Mouse (Mus musculus): Measurements from ENCODE around the gene Grm4. TPM values are rescaled to one million over a fixed set of nuclear protein-coding genes. Genes with fewer than 3 reads are reported as not detected.

Grm4 gene
- total and polyA plus RNA-seq, 3 experiments, result not detected

DNA sequence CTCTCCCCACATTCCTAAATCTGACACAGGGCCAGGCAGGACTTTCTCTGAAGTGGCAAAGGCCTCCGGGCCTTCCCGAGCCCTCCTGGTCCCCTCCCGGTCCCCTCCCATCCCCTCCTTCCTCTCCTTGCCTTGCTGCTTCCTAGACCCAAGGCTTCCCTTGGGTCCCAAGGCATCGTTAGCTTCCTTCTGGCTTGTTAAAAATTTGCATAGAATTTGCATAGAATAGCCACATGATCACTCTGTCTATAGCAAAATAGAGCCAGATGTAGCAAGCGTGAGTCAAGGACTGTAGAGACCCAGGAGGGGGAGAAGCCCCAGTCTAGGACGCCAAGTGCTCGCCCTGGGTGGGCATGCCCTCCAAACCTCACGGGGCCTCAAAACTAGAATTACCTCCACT is 55.3 kb downstream of the Grm4 start:
- dilution Hi-C loops (cut with MboI; ENCODE audit: extremely low pct_ligation_motif_present, extremely low pct_unique_long_range_greater_than_20kb, low sequenced_read_pairs) (no loop called here), in situ Hi-C loops (cut with MboI; ENCODE audit: low pct_ligation_motif_present, low pct_unique_long_range_greater_than_20kb, low sequenced_read_pairs) (no loop called here)
- DNase-seq (ENCODE audit: extremely low read depth), result no peak
- peaks cover 60% of the 10 kb centered on the region for H3K27me3 ChIP-seq (replicated peaks)
- TF ChIP-seq MXI1 (IDR thresholded peaks at IDR 0.05; ENCODE audit: low read depth, low read length), result no peak
- TF ChIP-seq ETS1 (conservative IDR thresholded peaks at IDR 0.05; ENCODE audit: low read depth, low read length), result no peak
- H3K9ac ChIP-seq (ENCODE audit: insufficient read depth, low read depth), result no peak overlapping the region
- no peaks in the 10 kb centered on the region for H3K36me3 ChIP-seq (replicated peaks in 1 of 2; ENCODE audit: control insufficient read depth in 1 of 2, insufficient read depth in 1 of 2, low read length in 1 of 2)
- H3K4me2 ChIP-seq (ENCODE audit: insufficient read depth, low read depth, poor library complexity, severe bottlenecking), result no peak overlapping the region
- H3K27ac ChIP-seq (ENCODE audit: insufficient read depth, low read depth), result no peak overlapping the region
- H3K4me3 ChIP-seq (replicated peaks in 1 of 3; ENCODE audit: low read depth in 2 of 3, low read length in 2 of 3, poor library complexity in 1 of 3), result no peak overlapping the region
- no peaks in the 10 kb centered on the region for H3K9me3 ChIP-seq (replicated peaks; ENCODE audit: low read length)
- H3K4me1 ChIP-seq (ENCODE audit: control insufficient read depth in 1 of 2, insufficient read depth in 2 of 2), result peaks cover 0 to 11% of the 10 kb centered on the region in 2 experiments; a peak in 2 of 4 replicates
- H3K79me2 ChIP-seq (replicated peaks; ENCODE audit: control insufficient read depth, extremely low read depth, insufficient read depth, poor library complexity, severe bottlenecking), result no peaks in the 10 kb centered on the region

DNA sequence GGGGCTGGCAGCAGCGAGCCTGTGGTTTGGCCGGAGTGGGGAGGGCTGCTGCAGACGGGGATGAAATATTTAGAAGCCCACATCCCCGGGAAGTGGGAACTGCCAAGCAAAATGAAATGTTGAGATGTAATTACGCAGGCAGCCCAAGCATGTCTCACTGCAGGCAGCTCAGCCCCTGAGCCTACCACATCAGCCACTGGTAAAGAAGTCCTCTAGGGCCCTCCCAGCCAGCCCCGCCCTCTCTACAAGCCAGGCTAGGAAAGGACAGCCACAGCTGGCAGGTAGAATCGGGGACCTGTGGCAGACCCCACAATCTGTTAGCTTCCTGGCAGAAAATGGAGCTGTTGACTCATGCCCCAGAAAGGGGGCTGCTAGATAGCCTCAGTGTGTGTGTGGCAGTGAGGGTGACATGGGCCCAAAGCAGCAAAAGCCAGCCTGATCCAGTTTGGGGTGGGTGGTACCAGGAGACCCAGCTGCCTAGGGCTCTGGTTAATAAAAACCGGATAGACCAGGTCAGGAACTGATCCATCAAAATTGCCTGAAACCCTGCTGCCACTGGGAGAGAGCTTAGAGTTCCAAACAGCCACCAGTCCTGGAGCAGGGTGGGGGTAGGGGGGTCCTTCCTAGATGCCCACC is 56.8 kb downstream of the Grm4 start:
- peaks cover 66% of the 10 kb centered on the region for H3K27me3 ChIP-seq (replicated peaks)
- TF ChIP-seq PAX5 (IDR thresholded peaks at IDR 0.05; ENCODE audit: low read length), result no peak
- no peaks in the 10 kb centered on the region for H3K79me2 ChIP-seq (replicated peaks; ENCODE audit: control insufficient read depth, extremely low read depth, insufficient read depth, poor library complexity, severe bottlenecking)
- H3K9ac ChIP-seq (ENCODE audit: insufficient read depth, low read depth), result no peak overlapping the region
- dilution Hi-C loops (cut with MboI; ENCODE audit: extremely low pct_ligation_motif_present, extremely low pct_unique_long_range_greater_than_20kb, low sequenced_read_pairs) (no loop called here), in situ Hi-C loops (cut with MboI; ENCODE audit: low pct_ligation_motif_present, low pct_unique_long_range_greater_than_20kb, low sequenced_read_pairs) (no loop called here)
- no peaks in the 10 kb centered on the region for H3K9me3 ChIP-seq (replicated peaks; ENCODE audit: low read length)
- H3K27ac ChIP-seq (ENCODE audit: insufficient read depth, low read depth), result no peak overlapping the region
- H3K4me1 ChIP-seq (ENCODE audit: control insufficient read depth in 1 of 2, insufficient read depth in 2 of 2), result peaks cover 0 to 11% of the 10 kb centered on the region in 2 experiments; a peak in 2 of 4 replicates
- no peak overlapping the region for H3K4me3 ChIP-seq (replicated peaks in 1 of 3; ENCODE audit: low read depth in 2 of 3, low read length in 2 of 3, poor library complexity in 1 of 3)
- DNase-seq (ENCODE audit: extremely low read depth), result no peak
- no peaks in the 10 kb centered on the region for H3K36me3 ChIP-seq (replicated peaks in 1 of 2; ENCODE audit: control insufficient read depth in 1 of 2, insufficient read depth in 1 of 2, low read length in 1 of 2)
- H3K4me2 ChIP-seq (ENCODE audit: insufficient read depth, low read depth, poor library complexity, severe bottlenecking), result no peak overlapping the region

DNA sequence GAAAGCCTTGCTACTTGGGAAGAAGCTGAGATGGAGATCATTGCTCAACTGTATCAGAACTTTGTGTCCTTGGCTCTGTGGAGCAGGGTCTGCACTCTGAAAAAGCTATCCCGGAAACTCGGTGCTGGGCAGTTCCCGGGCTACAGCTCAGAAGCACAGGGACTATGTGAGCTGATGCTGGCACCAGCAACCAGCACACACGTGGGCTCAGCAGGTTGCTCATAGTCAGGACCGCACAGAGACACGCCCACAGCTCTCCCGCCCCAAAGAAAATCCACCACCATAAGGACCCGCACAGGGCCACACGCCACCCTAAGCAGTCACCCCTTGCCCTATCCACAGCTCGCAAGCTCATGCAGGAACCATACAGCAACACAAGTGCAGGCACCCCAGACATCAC is 61.2 kb downstream of the Grm4 start:
- H3K9me3 ChIP-seq (replicated peaks; ENCODE audit: low read length), result peaks cover 2% of the 10 kb centered on the region
- H3K36me3 ChIP-seq (replicated peaks in 1 of 2; ENCODE audit: control insufficient read depth in 1 of 2, insufficient read depth in 1 of 2, low read length in 1 of 2), result no peaks in the 10 kb centered on the region
- H3K27ac ChIP-seq (ENCODE audit: insufficient read depth, low read depth), result no peak overlapping the region
- no peaks in the 10 kb centered on the region; a peak in 1 of 4 replicates for H3K4me1 ChIP-seq (ENCODE audit: control insufficient read depth in 1 of 2, insufficient read depth in 2 of 2)
- dilution Hi-C loops (cut with MboI; ENCODE audit: extremely low pct_ligation_motif_present, extremely low pct_unique_long_range_greater_than_20kb, low sequenced_read_pairs), result no loop called here
- H3K4me2 ChIP-seq (ENCODE audit: insufficient read depth, low read depth, poor library complexity, severe bottlenecking), result no peak overlapping the region
- H3K27me3 ChIP-seq (replicated peaks), result peaks cover 79% of the 10 kb centered on the region
- H3K4me3 ChIP-seq (replicated peaks in 1 of 3; ENCODE audit: low read depth in 2 of 3, low read length in 2 of 3, poor library complexity in 1 of 3), result no peak overlapping the region
- in situ Hi-C loops (cut with MboI; ENCODE audit: low pct_ligation_motif_present, low pct_unique_long_range_greater_than_20kb, low sequenced_read_pairs), result no loop called here
- no peak for DNase-seq (ENCODE audit: extremely low read depth)
- no peaks in the 10 kb centered on the region for H3K79me2 ChIP-seq (replicated peaks; ENCODE audit: control insufficient read depth, extremely low read depth, insufficient read depth, poor library complexity, severe bottlenecking)
- H3K9ac ChIP-seq (ENCODE audit: insufficient read depth, low read depth), result no peak overlapping the region
- TF ChIP-seq MYC (IDR thresholded peaks at IDR 0.05; ENCODE audit: low read depth, low read length) (no peak), MXI1 (IDR thresholded peaks at IDR 0.05; ENCODE audit: low read depth, low read length) (no peak), JUN (IDR thresholded peaks at IDR 0.05; ENCODE audit: insufficient read depth, low read depth, low read length) (no peak), ELF1 (IDR thresholded peaks at IDR 0.05; ENCODE audit: low read depth, low read length) (no peak), E2F4 (IDR thresholded peaks at IDR 0.05; ENCODE audit: insufficient replicate concordance, low read depth, low read length) (no peak), GABPA (IDR thresholded peaks at IDR 0.05; ENCODE audit: insufficient replicate concordance, low read depth, low read length) (no peak), RAD21 (IDR thresholded peaks at IDR 0.05; ENCODE audit: low read depth, low read length) (no peak), MAZ (IDR thresholded peaks at IDR 0.05; ENCODE audit: low read depth, low read length) (no peak), NRF1 (IDR thresholded peaks at IDR 0.05; ENCODE audit: low read depth, low read length) (no peak), MAFK (IDR thresholded peaks at IDR 0.05; ENCODE audit: insufficient replicate concordance, low read length) (no peak), BHLHE40 (IDR thresholded peaks at IDR 0.05; ENCODE audit: low read depth, low read length) (no peak), ZC3H11A (IDR thresholded peaks at IDR 0.05; ENCODE audit: low read depth, low read length) (no peak), SMC3 (IDR thresholded peaks at IDR 0.05; ENCODE audit: low read depth, low read length) (no peak), PAX5 (IDR thresholded peaks at IDR 0.05; ENCODE audit: low read length) (no peak), CHD1 (IDR thresholded peaks at IDR 0.05; ENCODE audit: low read depth, low read length) (no peak), POLR2AphosphoS2 (IDR thresholded peaks at IDR 0.05; ENCODE audit: low read depth, low read length) (no peak)

Data from CH12.LX (cell line).